Mouse (Mus musculus) heart, embryonic 13.5 days (tissue): ENCODE measurements around the gene Ermard. TPM values are rescaled to one million over a fixed set of nuclear protein-coding genes. Genes with fewer than 3 reads are reported as not detected.
A peak's percentile ranks its signal among the peaks of the same experiment; 100 is the strongest.

Source experiments
- ATAC-seq: fragments of 200-750 bp; cut with Nextera tagmentation; 2 replicates; pipeline ENCODE4 v1.8.0; 2017; ENCODE audit warnings: moderate TSS enrichment; ENCODE audit not compliant: insufficient number of reproducible peaks, low FRiP score, low TSS enrichment; ENCODE audit errors: extremely low read depth
- H3K27ac ChIP-seq: fragments of 300-500 bp; sonication (generic); replicated peaks from 2 replicates; pipeline ENCODE4 v1.5.1; 2015; ENCODE audit warnings: moderate library complexity, mild to moderate bottlenecking, inconsistent platforms
- H3K27me3 ChIP-seq: fragments of 300-500 bp; sonication (generic); replicated peaks from 2 replicates; pipeline ENCODE4 v1.6.1; 2015; ENCODE audit warnings: mild to moderate bottlenecking, inconsistent platforms
- H3K36me3 ChIP-seq: fragments of 300-500 bp; sonication (generic); 2 replicates; pipeline ENCODE4 v1.6.1; 2015; ENCODE audit warnings: mild to moderate bottlenecking, inconsistent platforms
- H3K4me1 ChIP-seq: fragments of 300-500 bp; sonication (generic); 2 replicates; pipeline ENCODE4 v1.6.1; 2015; ENCODE audit warnings: inconsistent platforms
- H3K4me2 ChIP-seq: fragments of 300-500 bp; sonication (generic); 2 replicates; pipeline ENCODE4 v1.6.1; 2015; ENCODE audit warnings: inconsistent platforms, mild to moderate bottlenecking, moderate library complexity
- H3K4me3 ChIP-seq: fragments of 300-500 bp; sonication (generic); 2 replicates; pipeline ENCODE4 v1.5.1; 2015; ENCODE audit warnings: moderate library complexity, mild to moderate bottlenecking, inconsistent platforms
- H3K9ac ChIP-seq: fragments of 300-500 bp; sonication (generic); 2 replicates; pipeline ENCODE4 v1.6.1; 2015; ENCODE audit warnings: inconsistent platforms, mild to moderate bottlenecking, moderate library complexity
- H3K9me3 ChIP-seq: fragments of 300-500 bp; sonication (generic); 2 replicates; pipeline ENCODE4 v1.6.1; 2016; ENCODE audit warnings: inconsistent platforms
- WGBS: fragments of 180-500 bp; shearing (Covaris S2); methylation state at CpG from one replicate; pipeline ENCODE4 v1.1.7; 2015; ENCODE audit warnings: mixed read lengths; 5-methylcytosine and 5-hydroxymethylcytosine counted together
- polyA plus RNA-seq: library from polyadenylated mRNA; unstranded; fragments of >200 nt; fragmentation: Nextera tagmentation; extraction: Ambion mirVana; gene quantifications from 2 replicates; pipeline ENCODE4 v1.2.1, GENCODE M21; 2015

The Ermard gene
- polyA plus RNA-seq, 1 experiment from 2014 or later = 51.8 TPM

DNA sequence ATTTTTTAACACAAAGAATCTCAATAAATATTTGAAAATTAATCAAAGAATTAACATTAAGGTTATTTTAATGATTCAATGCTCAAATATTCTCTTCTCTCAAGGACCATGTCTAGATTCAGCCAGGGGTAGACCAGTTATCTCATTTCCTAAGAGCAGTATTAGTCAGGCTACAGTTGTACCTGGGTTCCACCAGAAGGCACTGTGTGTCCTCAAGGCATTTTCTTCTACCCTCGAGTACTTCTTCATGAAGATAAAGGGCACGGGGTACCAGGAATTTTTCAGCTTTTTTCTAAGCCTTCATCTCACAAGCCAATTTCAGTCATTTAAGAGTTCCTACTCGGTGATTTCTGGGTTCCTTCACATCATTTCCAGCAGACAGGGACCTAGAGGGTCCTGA lies 50.7 kb downstream of the Ermard start:
- WGBS = 65% methylated on average over 3 of the region's 3 CpGs
- H3K27ac ChIP-seq = no peak overlapping the region
- H3K9me3 ChIP-seq = no peaks in the 10 kb centered on the region
- no peak overlapping the region for H3K4me2 ChIP-seq
- H3K36me3 ChIP-seq = no peaks in the 10 kb centered on the region
- H3K4me1 ChIP-seq = peaks cover 7% of the 10 kb centered on the region; the same call in 1 of the 2 replicates
- ATAC-seq = no peak
- H3K27me3 ChIP-seq = peaks cover 20% of the 10 kb centered on the region; the same call in 1 of the 2 replicates
- H3K9ac ChIP-seq = no peak overlapping the region
- no peak overlapping the region for H3K4me3 ChIP-seq

DNA sequence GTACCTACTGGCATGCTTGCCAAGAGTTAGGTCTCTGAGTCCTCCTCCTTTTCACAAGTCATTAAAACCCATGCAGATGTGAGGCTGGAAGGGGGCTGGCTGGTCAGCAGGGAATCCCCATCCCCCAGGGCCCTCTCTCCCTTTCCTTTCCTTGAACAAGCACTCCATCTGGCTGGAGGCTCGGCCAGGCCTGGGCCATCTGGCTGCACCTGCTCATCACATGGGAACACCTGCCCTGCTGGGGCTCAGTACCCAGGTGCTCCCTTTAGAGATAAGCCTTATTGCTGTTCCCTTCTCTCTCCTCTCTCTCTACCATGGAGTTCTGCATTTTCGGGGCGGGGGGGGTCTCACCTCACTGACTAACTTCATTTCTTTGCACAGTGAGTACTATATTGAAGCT lies 52.5 kb downstream of the Ermard start:
- Histone ChIP-seq H3K4me3 (no peak overlapping the region), H3K4me2 (no peak overlapping the region), H3K36me3 (no peaks in the 10 kb centered on the region), H3K27me3 (peaks cover 9% of the 10 kb centered on the region; the same call in 1 of the 2 replicates), H3K4me1 (peaks cover 4% of the 10 kb centered on the region; the same call in 1 of the 2 replicates), H3K9me3 (no peaks in the 10 kb centered on the region), H3K27ac (no peak overlapping the region), H3K9ac (no peak overlapping the region)
- WGBS = 32% methylated on average over 3 of the region's 3 CpGs
- no peak for ATAC-seq

DNA sequence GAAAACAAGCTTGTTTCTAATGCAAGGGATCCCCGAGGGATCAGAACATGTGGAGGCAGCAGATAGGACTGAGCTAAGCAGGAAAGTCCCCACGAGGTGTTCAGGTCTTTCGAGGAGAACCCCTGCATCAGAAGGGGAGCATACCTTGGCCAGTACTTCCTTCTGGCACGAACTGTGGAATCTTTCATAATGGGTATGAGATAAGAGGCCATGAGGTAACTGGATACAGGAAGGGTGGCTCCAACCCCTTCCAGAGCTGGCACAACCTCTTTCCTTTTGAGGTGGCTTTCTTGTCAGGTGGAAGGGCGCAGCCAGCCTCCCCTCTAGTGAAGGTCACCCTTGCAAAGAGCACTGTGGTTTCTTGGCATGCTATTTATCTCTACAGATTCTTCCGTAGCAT lies 55.8 kb downstream of the Ermard start:
- Histone ChIP-seq H3K9me3 (no peaks in the 10 kb centered on the region), H3K27ac (no peak overlapping the region), H3K4me1 (0 out of 2 replicates have a peak, but pooled peaks cover 2% of the 10 kb centered on the region), H3K36me3 (no peaks in the 10 kb centered on the region), H3K27me3 (peaks cover 2% of the 10 kb centered on the region; the same call in 1 of the 2 replicates), H3K9ac (no peak overlapping the region), H3K4me3 (no peak overlapping the region), H3K4me2 (no peak overlapping the region)
- 71% methylated on average over 6 of the region's 6 CpGs for WGBS
- no peak for ATAC-seq

- H3K4me2 ChIP-seq = no peak overlapping the region
- no peak for ATAC-seq
- no peaks in the 10 kb centered on the region for H3K9me3 ChIP-seq
- H3K27ac ChIP-seq = no peak overlapping the region
- no peaks in the 10 kb centered on the region for H3K36me3 ChIP-seq
- no peak overlapping the region for H3K9ac ChIP-seq
- H3K27me3 ChIP-seq = peaks cover 10% of the 10 kb centered on the region; the same call in 1 of the 2 replicates
- H3K4me1 ChIP-seq = 0 out of 2 replicates have a peak, but pooled peaks cover 2% of the 10 kb centered on the region
- H3K4me3 ChIP-seq = no peak overlapping the region
- 66% methylated on average over 1 of the region's 1 CpGs for WGBS
These were observed 57.7 kb downstream of the Ermard start for GRCm38 (mm10) chr17:15098677-15099076.

- Histone ChIP-seq H3K4me2 (no peak overlapping the region), H3K4me3 (no peak overlapping the region), H3K27me3 (peaks cover 21% of the 10 kb centered on the region; the same call in 1 of the 2 replicates), H3K4me1 (0 out of 2 replicates have a peak, but pooled peaks cover 2% of the 10 kb centered on the region), H3K9ac (no peak overlapping the region), H3K9me3 (no peaks in the 10 kb centered on the region), H3K36me3 (no peaks in the 10 kb centered on the region), H3K27ac (no peak overlapping the region)
- WGBS = 78% methylated on average over 4 of the region's 4 CpGs
- ATAC-seq = no peak
These were observed 60.3 kb downstream of the Ermard start for GRCm38 (mm10) chr17:15101355-15101754.

- Histone ChIP-seq H3K4me2 (no peak overlapping the region), H3K27ac (no peak overlapping the region), H3K4me3 (no peak overlapping the region), H3K9me3 (no peaks in the 10 kb centered on the region), H3K9ac (no peak overlapping the region), H3K4me1 (peaks cover 19% of the 10 kb centered on the region), H3K36me3 (no peaks in the 10 kb centered on the region), H3K27me3 (peaks cover 38% of the 10 kb centered on the region)
- 62% methylated on average over 9 of the region's 9 CpGs for WGBS
- ATAC-seq = no peak
These were observed 66.2 kb downstream of the Ermard start for GRCm38 (mm10) chr17:15107143-15107649.

- peak overlapping the region; percentile 24 for H3K4me2 ChIP-seq
- H3K9ac ChIP-seq = no peak overlapping the region
- ATAC-seq = no peak; the same call in 1 of the 2 replicates
- WGBS = 48% methylated on average over 20 of the region's 20 CpGs
- H3K9me3 ChIP-seq = no peaks in the 10 kb centered on the region
- H3K36me3 ChIP-seq = no peaks in the 10 kb centered on the region
- H3K4me3 ChIP-seq = no peak overlapping the region
- peaks cover 19% of the 10 kb centered on the region for H3K4me1 ChIP-seq
- H3K27me3 ChIP-seq = peaks cover 40% of the 10 kb centered on the region
- no peak overlapping the region for H3K27ac ChIP-seq
These were observed 67.7 kb downstream of the Ermard start for GRCm38 (mm10) chr17:15108473-15109441.

- Histone ChIP-seq H3K4me1 (0 out of 2 replicates have a peak, but pooled peaks cover 4% of the 10 kb centered on the region), H3K9me3 (no peaks in the 10 kb centered on the region), H3K36me3 (no peaks in the 10 kb centered on the region), H3K4me2 (no peak overlapping the region), H3K27me3 (peaks cover 12% of the 10 kb centered on the region; the same call in 1 of the 2 replicates), H3K4me3 (no peak overlapping the region), H3K27ac (no peak overlapping the region), H3K9ac (no peak overlapping the region)
- WGBS = 60% methylated on average over 3 of the region's 3 CpGs
- no peak for ATAC-seq
These were observed 74.5 kb downstream of the Ermard start for GRCm38 (mm10) chr17:15115550-15115949.

GRCm38 (mm10) chr17:15120096-15120495 lies 79.1 kb downstream of the Ermard start:
- H3K27ac ChIP-seq = no peak overlapping the region
- no peaks in the 10 kb centered on the region for H3K4me1 ChIP-seq
- no peak overlapping the region for H3K4me3 ChIP-seq
- no peak overlapping the region for H3K4me2 ChIP-seq
- H3K9ac ChIP-seq = no peak overlapping the region
- no peak for ATAC-seq
- H3K27me3 ChIP-seq = peaks cover 11% of the 10 kb centered on the region
- H3K9me3 ChIP-seq = no peaks in the 10 kb centered on the region
- 94% methylated on average over 4 of the region's 4 CpGs for WGBS
- H3K36me3 ChIP-seq = no peaks in the 10 kb centered on the region

GRCm38 (mm10) chr17:15120569-15120968 lies 79.6 kb downstream of the Ermard start:
- no peak overlapping the region for H3K4me2 ChIP-seq
- H3K9me3 ChIP-seq = no peaks in the 10 kb centered on the region
- no peak overlapping the region for H3K9ac ChIP-seq
- ATAC-seq = no peak
- no peaks in the 10 kb centered on the region for H3K4me1 ChIP-seq
- peaks cover 11% of the 10 kb centered on the region for H3K27me3 ChIP-seq
- no peak overlapping the region for H3K27ac ChIP-seq
- no peaks in the 10 kb centered on the region for H3K36me3 ChIP-seq
- H3K4me3 ChIP-seq = no peak overlapping the region
- WGBS = 78% methylated on average over 6 of the region's 6 CpGs

DNA sequence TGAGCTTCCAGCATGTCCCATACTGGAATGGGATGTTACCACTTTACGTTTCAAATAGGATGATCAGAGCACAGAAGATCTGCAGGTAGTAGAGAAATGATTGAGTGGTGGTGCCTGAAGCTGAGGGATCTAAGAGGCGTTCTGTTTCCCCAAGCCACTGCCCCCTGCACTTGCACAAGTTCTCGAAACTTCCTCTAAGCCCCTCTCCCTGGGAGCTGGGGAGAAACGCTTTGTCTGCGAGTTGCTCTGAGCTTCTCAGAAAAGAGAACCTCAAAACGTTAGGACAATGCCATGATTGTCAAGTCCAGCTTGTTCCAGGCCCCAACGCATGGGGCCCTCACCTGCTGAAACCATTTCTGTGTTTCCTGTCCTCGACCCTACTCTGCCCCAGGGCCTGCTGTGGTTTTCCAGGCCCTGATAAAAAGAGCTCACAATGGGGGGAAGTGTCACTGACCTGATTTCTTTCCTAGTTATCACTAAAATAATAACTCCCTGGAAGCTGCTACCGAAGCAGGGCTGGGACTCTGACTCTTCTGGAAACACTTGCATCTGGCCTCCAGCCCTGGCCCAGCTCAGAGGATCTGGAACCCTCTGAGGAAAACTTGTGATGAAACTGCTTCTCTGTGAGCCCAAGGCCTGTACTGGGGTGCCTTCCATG lies 88.8 kb downstream of the Ermard start:
- 48% methylated on average over 9 of the region's 9 CpGs for WGBS
- no peak; the same call in 1 of the 2 replicates for ATAC-seq

More for the DNA sequence above, 88.8 kb downstream of the Ermard start:
- Histone ChIP-seq H3K9me3 (no peaks in the 10 kb centered on the region), H3K27me3 (no peaks in the 10 kb centered on the region; the same call in 1 of the 2 replicates), H3K9ac (no peak overlapping the region), H3K36me3 (no peaks in the 10 kb centered on the region), H3K4me1 (peaks cover 23% of the 10 kb centered on the region), H3K27ac (peak overlapping the region; percentile 78), H3K4me3 (no peak overlapping the region), H3K4me2 (no peak overlapping the region)
